Mouse (Mus musculus): ENCODE measurements at regions not wholly inside any gene's neighbourhood (a gene's known extent, or its start where the extent isn't known, plus 50 kb on each side); places are given as distances from the start of the nearest gene placed in this dataset.

- no peak for TF ChIP-seq USF1 (IDR thresholded peaks at IDR 0.05; ENCODE audit: low read depth)
- no peak for TF ChIP-seq POLR2AphosphoS2 (IDR thresholded peaks at IDR 0.05; ENCODE audit: insufficient read length, low read depth)
- TF ChIP-seq TCF3 (IDR thresholded peaks at IDR 0.05; ENCODE audit: insufficient read length, low read depth) = no peak
- TF ChIP-seq SRF (IDR thresholded peaks at IDR 0.05; ENCODE audit: control insufficient read depth, insufficient read length, low read depth) = no peak
- Histone ChIP-seq H3K36me3 (ENCODE audit: control insufficient read depth, insufficient read depth) (no peaks in the 10 kb centered on the region), H3K4me2 (ENCODE audit: low read depth) (no peak overlapping the region), H3K4me3 (no peak overlapping the region), H3K79me2 (ENCODE audit: control insufficient read depth, insufficient read depth) (no peaks in the 10 kb centered on the region), H3K27me3 (ENCODE audit: control insufficient read depth, insufficient read depth, insufficient read length) (no peaks in the 10 kb centered on the region), H3ac (ENCODE audit: control insufficient read depth, insufficient read length) (no peak overlapping the region)
These were observed 84.4 kb upstream of the Tmtc1 start for GRCm38 (mm10) chr6:148528611-148529010.

DNA sequence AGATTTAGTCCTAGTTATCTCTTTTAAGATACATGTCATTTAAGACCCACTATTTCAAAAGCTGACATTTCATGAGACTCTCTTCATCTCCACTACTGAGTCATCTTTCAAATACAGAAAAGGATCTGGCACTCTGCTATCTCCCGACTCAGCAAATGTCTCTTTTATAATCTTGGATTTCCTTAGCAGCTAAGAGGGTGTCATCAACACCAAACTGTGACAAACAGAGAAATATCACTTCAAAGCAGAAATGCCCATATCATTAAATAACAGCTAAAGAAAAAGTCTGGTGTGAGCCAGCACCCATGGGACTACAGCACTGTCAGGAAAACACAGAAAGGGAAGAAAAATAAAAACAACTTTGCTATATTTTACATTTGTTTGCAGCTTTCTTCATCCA, 78.7 kb upstream of the Tmtc1 start:
- Histone ChIP-seq H3K27me3 (ENCODE audit: control insufficient read depth, insufficient read depth, insufficient read length) (no peaks in the 10 kb centered on the region), H3K4me3 (no peak overlapping the region), H3K36me3 (ENCODE audit: control insufficient read depth, insufficient read depth) (no peaks in the 10 kb centered on the region), H3ac (ENCODE audit: control insufficient read depth, insufficient read length) (no peak overlapping the region), H3K79me2 (ENCODE audit: control insufficient read depth, insufficient read depth) (no peaks in the 10 kb centered on the region), H3K4me2 (ENCODE audit: low read depth) (no peak overlapping the region)
- no peak for TF ChIP-seq SRF (IDR thresholded peaks at IDR 0.05; ENCODE audit: control insufficient read depth, insufficient read length, low read depth)
- no peak for TF ChIP-seq TCF12 (IDR thresholded peaks at IDR 0.05; ENCODE audit: insufficient read depth, poor library complexity, severe bottlenecking)
- no peak for TF ChIP-seq TCF3 (IDR thresholded peaks at IDR 0.05; ENCODE audit: insufficient read length, low read depth)

- no peaks in the 10 kb centered on the region for H3K36me3 ChIP-seq (ENCODE audit: control insufficient read depth, insufficient read depth)
- H3K4me3 ChIP-seq = no peak overlapping the region
- H3K4me2 ChIP-seq (ENCODE audit: low read depth) = no peak overlapping the region
- H3K27me3 ChIP-seq (ENCODE audit: control insufficient read depth, insufficient read depth, insufficient read length) = no peaks in the 10 kb centered on the region
- no peaks in the 10 kb centered on the region for H3K79me2 ChIP-seq (ENCODE audit: control insufficient read depth, insufficient read depth)
- no peak for TF ChIP-seq TCF12 (IDR thresholded peaks at IDR 0.05; ENCODE audit: insufficient read depth, poor library complexity, severe bottlenecking)
- TF ChIP-seq MAX (IDR thresholded peaks at IDR 0.05; ENCODE audit: low read depth) = no peak
- TF ChIP-seq CEBPB (IDR thresholded peaks at IDR 0.05; ENCODE audit: insufficient read depth, poor library complexity, severe bottlenecking) = no peak
- TF ChIP-seq E2F4 (IDR thresholded peaks at IDR 0.05; ENCODE audit: insufficient read depth) = no peak
- no peak overlapping the region for H3ac ChIP-seq (ENCODE audit: control insufficient read depth, insufficient read length)
These were observed 73.5 kb upstream of the Tmtc1 start for GRCm38 (mm10) chr6:148517536-148518245.

GRCm38 (mm10) chr6:148516654-148517053, 72.5 kb upstream of the Tmtc1 start:
- TF ChIP-seq MYOD1 (IDR thresholded peaks at IDR 0.05; ENCODE audit: control insufficient read depth in 1 of 3, insufficient read length in 2 of 3, low read depth in 2 of 3) (no peak), USF1 (IDR thresholded peaks at IDR 0.05; ENCODE audit: low read depth) (no peak), POLR2A (IDR thresholded peaks at IDR 0.05; ENCODE audit: insufficient read length, low read depth) (no peak), E2F4 (IDR thresholded peaks at IDR 0.05; ENCODE audit: insufficient read depth) (no peak), MYOG (IDR thresholded peaks at IDR 0.05; ENCODE audit: control insufficient read depth in 1 of 3, insufficient read depth in 1 of 3, insufficient read length in 2 of 3, low read depth in 2 of 3) (no peak), TCF12 (IDR thresholded peaks at IDR 0.05; ENCODE audit: insufficient read depth, poor library complexity, severe bottlenecking) (no peak), TCF3 (IDR thresholded peaks at IDR 0.05; ENCODE audit: insufficient read length, low read depth) (no peak), MAX (IDR thresholded peaks at IDR 0.05; ENCODE audit: low read depth) (no peak), SRF (IDR thresholded peaks at IDR 0.05; ENCODE audit: control insufficient read depth, insufficient read length, low read depth) (no peak), REST (IDR thresholded peaks at IDR 0.05; ENCODE audit: insufficient read depth, insufficient read length) (no peak), CEBPB (IDR thresholded peaks at IDR 0.05; ENCODE audit: insufficient read depth, poor library complexity, severe bottlenecking) (no peak), POLR2AphosphoS2 (IDR thresholded peaks at IDR 0.05; ENCODE audit: insufficient read length, low read depth) (no peak)
- Histone ChIP-seq H3K79me2 (ENCODE audit: control insufficient read depth, insufficient read depth) (no peaks in the 10 kb centered on the region), H3K27me3 (ENCODE audit: control insufficient read depth, insufficient read depth, insufficient read length) (no peaks in the 10 kb centered on the region), H3K4me2 (ENCODE audit: low read depth) (no peak overlapping the region), H3ac (ENCODE audit: control insufficient read depth, insufficient read length) (no peak overlapping the region), H3K4me3 (no peak overlapping the region), H3K36me3 (ENCODE audit: control insufficient read depth, insufficient read depth) (no peaks in the 10 kb centered on the region)

GRCm38 (mm10) chr6:148515105-148515504, 70.9 kb upstream of the Tmtc1 start:
- TF ChIP-seq POLR2AphosphoS2 (IDR thresholded peaks at IDR 0.05; ENCODE audit: insufficient read length, low read depth) (no peak), E2F4 (IDR thresholded peaks at IDR 0.05; ENCODE audit: insufficient read depth) (no peak), CEBPB (IDR thresholded peaks at IDR 0.05; ENCODE audit: insufficient read depth, poor library complexity, severe bottlenecking) (no peak), SRF (IDR thresholded peaks at IDR 0.05; ENCODE audit: control insufficient read depth, insufficient read length, low read depth) (no peak), REST (IDR thresholded peaks at IDR 0.05; ENCODE audit: insufficient read depth, insufficient read length) (no peak), POLR2A (IDR thresholded peaks at IDR 0.05; ENCODE audit: insufficient read length, low read depth) (no peak), TCF12 (IDR thresholded peaks at IDR 0.05; ENCODE audit: insufficient read depth, poor library complexity, severe bottlenecking) (no peak), MAX (IDR thresholded peaks at IDR 0.05; ENCODE audit: low read depth) (no peak), MYOG (IDR thresholded peaks at IDR 0.05; ENCODE audit: control insufficient read depth in 1 of 3, insufficient read depth in 1 of 3, insufficient read length in 2 of 3, low read depth in 2 of 3) (no peak), TCF3 (IDR thresholded peaks at IDR 0.05; ENCODE audit: insufficient read length, low read depth) (no peak), MYOD1 (IDR thresholded peaks at IDR 0.05; ENCODE audit: control insufficient read depth in 1 of 3, insufficient read length in 2 of 3, low read depth in 2 of 3) (no peak), USF1 (IDR thresholded peaks at IDR 0.05; ENCODE audit: low read depth) (no peak)
- Histone ChIP-seq H3K4me2 (ENCODE audit: low read depth) (no peak overlapping the region), H3K27me3 (ENCODE audit: control insufficient read depth, insufficient read depth, insufficient read length) (no peaks in the 10 kb centered on the region), H3ac (ENCODE audit: control insufficient read depth, insufficient read length) (no peak overlapping the region), H3K79me2 (ENCODE audit: control insufficient read depth, insufficient read depth) (no peaks in the 10 kb centered on the region), H3K4me3 (no peak overlapping the region), H3K36me3 (ENCODE audit: control insufficient read depth, insufficient read depth) (no peaks in the 10 kb centered on the region)
